Mouse (Mus musculus): ENCODE results near the gene Rspo4. TPM values are rescaled to one million over a fixed set of nuclear protein-coding genes. Genes with fewer than 3 reads are reported as not detected.

Gene Rspo4
- polyA plus RNA-seq (2016; fragmentation: Nextera tagmentation; extraction: Ambion mirVana): 0.22 and 4.2 TPM in 2 replicates

DNA sequence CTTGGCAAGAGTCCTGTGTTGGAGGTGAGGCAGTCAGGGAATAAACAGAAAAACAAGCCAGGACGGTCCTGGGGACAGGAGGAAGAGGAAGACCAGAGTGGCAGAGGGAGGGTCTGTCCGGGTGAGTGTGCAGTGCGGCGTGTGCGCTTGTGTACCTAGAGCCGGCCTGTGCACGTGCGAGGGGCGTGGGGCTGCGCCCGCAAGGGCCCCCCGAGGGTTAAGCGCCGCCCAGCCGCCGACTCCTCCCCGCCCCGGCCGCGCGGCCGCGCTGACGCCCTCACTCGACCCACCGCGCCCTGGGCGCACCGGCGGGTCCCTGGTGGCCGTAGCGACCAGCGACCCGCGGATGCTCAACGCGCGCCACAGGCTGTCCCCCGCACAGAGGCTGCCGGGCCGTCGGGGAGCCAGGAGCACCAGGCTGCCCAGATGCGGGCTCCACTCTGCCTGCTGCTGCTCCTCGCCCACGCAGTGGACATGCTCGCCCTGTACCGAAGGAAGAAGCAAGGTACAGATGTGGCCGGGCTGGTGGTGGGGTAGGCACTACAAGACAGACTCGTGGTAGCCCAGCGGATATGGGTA is at the start of gene Rspo4:
Rspo4 (plus strand) TSS at position 280 of the 579 bp plus-strand sequence.
- peaks cover 12% of the 10 kb centered on the region for H3K4me1 ChIP-seq
- H3K4me3 ChIP-seq: peak within 1 kb of the TSS; percentile 61
- H3K36me3 ChIP-seq: no peaks in the 10 kb centered on the region
- H3K27me3 ChIP-seq (ENCODE audit: insufficient read depth, poor library complexity, severe bottlenecking): peaks cover 69% of the 10 kb centered on the region
- no peak for DNase-seq (ENCODE audit: low spot score)
- H3K27ac ChIP-seq: no peak within 1 kb of the TSS
- under 1% methylated on average over 48 of the region's 50 CpGs for WGBS
- H3K9me3 ChIP-seq: no peaks in the 10 kb centered on the region

DNA sequence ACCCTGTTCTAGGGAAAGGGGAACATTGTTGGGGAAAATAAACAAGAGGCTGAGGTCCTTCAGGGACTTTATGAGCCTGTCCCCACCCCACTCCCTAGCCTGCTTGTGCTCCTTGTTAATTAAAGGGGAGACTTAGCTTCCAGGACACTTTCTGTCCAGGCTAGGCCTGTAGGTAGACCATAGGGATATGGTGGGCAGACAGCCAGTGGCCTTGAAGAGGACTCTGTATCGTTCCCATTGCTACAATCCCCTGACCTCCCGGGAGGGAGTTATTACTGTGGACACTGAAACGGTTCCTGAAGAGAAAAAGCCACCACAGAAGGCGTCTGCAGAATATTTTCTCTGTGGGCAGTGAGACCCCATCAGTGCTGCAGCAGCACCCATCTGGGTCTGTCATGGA is 27.1 kb upstream of the Rspo4 start:
- 80% methylated on average over 4 of the region's 4 CpGs for WGBS
- Histone ChIP-seq H3K27ac (no peak overlapping the region), H3K27me3 (ENCODE audit: insufficient read depth, poor library complexity, severe bottlenecking) (0 out of 2 replicates have a peak, but pooled peaks cover 12% of the 10 kb centered on the region), H3K4me3 (no peak overlapping the region), H3K36me3 (no peaks in the 10 kb centered on the region), H3K9me3 (no peaks in the 10 kb centered on the region), H3K4me1 (no peaks in the 10 kb centered on the region)
- DNase-seq (ENCODE audit: low spot score): no peak

DNA sequence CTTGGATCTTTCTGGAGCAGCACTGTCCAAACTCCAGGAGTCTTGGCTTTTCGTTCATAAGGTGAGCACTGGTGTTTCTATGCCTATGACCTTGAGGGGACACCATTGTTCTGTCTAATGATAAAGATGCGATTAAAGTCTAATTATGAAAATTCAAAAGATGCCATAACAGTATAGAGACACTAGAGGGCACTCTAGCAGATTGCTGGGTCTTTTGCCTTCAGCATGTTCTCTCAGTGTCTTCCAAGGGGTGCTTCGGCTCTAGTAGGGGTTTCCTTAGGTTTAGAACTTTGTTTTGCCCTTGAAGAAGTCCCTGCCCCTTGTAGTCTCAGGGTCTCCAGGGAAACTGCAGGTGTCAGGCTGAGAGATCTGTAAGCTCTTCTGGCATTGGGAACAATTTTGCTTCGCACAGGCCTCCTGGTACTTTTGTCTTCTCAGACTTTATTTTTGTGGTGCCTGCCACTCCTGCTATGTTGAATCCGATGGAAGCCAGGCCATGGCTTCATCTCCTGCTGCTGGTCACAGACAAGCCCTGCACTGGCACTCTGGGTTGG is 19.6 kb downstream of the Rspo4 start:
- 51% methylated on average over 5 of the region's 5 CpGs for WGBS
- no peak overlapping the region for H3K4me3 ChIP-seq
- DNase-seq (ENCODE audit: low spot score): no peak

DNA sequence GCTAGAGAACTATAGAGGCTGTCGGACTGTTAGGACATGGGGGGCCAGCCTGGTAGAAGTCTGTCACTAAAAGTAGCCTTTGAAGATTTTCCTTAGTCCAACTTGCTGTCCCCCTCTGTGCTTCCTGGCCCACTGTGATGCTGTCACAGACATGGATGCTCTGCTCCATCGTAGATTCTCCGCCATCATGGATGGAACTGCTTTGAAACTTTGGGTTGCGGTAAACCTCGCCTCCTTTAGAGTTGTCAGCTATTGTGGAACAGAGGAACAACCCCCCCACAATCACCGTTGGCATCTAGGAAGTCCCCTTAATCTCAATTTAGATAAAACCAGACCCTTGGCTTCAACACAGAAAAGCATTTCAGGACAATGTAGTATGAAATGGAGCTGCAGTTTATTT is 22.2 kb downstream of the Rspo4 start:
- Histone ChIP-seq H3K36me3 (no peaks in the 10 kb centered on the region), H3K4me3 (no peak overlapping the region), H3K9me3 (no peaks in the 10 kb centered on the region), H3K27ac (no peak overlapping the region), H3K4me1 (peaks cover 3% of the 10 kb centered on the region; the same call in 1 of the 2 replicates), H3K27me3 (ENCODE audit: insufficient read depth, poor library complexity, severe bottlenecking) (peaks cover 40% of the 10 kb centered on the region)
- 84% methylated on average over 6 of the region's 6 CpGs for WGBS
- no peak for DNase-seq (ENCODE audit: low spot score)

More for the DNA sequence above, 19.6 kb downstream of the Rspo4 start:
- no peak overlapping the region for H3K27ac ChIP-seq
- H3K9me3 ChIP-seq: no peaks in the 10 kb centered on the region
- H3K4me1 ChIP-seq: peaks cover 3% of the 10 kb centered on the region; the same call in 1 of the 2 replicates
- H3K27me3 ChIP-seq (ENCODE audit: insufficient read depth, poor library complexity, severe bottlenecking): peaks cover 23% of the 10 kb centered on the region
- no peaks in the 10 kb centered on the region for H3K36me3 ChIP-seq

DNA sequence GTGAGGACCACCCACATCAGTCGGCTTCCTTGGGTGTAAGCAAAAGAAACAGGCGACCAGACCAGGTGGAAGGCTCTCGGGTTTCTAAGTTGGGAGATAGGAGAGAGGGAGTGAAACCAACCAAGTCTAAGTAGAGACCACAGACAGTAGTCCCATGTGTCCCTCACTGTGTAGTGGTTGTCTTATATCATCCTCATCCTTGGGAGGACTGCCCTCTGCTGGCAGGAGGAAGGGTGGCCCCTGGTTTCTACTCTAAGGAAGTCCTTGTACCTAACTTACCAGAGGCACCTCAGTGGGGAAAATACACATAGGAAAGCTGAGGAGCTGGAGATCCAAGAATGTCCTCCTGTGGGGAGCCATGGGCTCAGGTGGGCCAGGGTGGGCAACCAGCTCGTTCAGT is 23.8 kb downstream of the Rspo4 start:
- DNase-seq (ENCODE audit: low spot score): no peak
- 31% methylated on average over 4 of the region's 4 CpGs for WGBS
- no peak overlapping the region for H3K4me3 ChIP-seq
- H3K27me3 ChIP-seq (ENCODE audit: insufficient read depth, poor library complexity, severe bottlenecking): peaks cover 44% of the 10 kb centered on the region
- no peaks in the 10 kb centered on the region for H3K36me3 ChIP-seq
- peaks cover 3% of the 10 kb centered on the region; the same call in 1 of the 2 replicates for H3K4me1 ChIP-seq
- H3K27ac ChIP-seq: no peak overlapping the region
- no peaks in the 10 kb centered on the region for H3K9me3 ChIP-seq

DNA sequence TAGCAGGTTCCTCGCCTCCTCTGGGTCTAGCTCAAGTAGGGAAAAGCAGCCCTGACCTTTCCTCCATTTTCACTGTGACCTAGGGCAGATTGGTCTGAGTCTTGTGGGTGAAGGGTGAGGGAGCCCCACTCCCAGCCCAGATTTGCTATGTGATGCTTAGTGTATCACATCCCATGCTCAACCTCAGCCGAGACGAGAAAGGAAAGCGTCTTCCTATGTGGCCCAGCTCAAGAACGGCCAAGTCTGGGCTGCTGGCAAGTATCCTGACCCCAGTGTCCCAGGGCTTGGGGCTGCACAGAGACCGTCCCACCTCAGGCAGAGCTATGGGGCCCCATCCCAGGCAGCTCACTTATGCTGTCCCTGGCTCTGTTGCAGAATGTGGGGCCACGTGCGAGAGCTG is 25.5 kb downstream of the Rspo4 start:
- no peak overlapping the region for H3K4me3 ChIP-seq
- 77% methylated on average over 8 of the region's 8 CpGs for WGBS
- peaks cover 3% of the 10 kb centered on the region; the same call in 1 of the 2 replicates for H3K4me1 ChIP-seq
- DNase-seq (ENCODE audit: low spot score): no peak
- H3K27ac ChIP-seq: no peak overlapping the region
- no peaks in the 10 kb centered on the region for H3K36me3 ChIP-seq
- peaks cover 55% of the 10 kb centered on the region for H3K27me3 ChIP-seq (ENCODE audit: insufficient read depth, poor library complexity, severe bottlenecking)
- no peaks in the 10 kb centered on the region for H3K9me3 ChIP-seq

DNA sequence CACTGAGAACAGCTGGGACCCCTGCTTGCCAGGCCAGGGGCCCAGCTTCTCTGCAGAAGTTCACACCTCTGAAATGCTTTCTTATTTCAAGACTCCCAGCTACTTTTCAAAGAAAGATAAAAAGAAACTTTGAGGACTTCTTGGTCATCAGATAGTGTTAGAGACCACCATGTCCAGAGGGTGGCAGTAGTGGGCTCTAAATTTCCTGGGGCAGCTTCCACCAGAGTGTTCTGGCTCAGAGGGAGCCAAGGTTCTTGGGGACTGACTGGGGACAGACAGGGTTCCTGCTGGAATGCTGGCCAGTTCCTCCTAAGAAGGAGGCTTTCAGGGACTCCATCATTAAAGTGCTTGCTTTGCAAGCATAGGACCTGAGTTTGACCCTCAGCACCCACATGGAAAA is 31.8 kb downstream of the Rspo4 start:
- Histone ChIP-seq H3K27ac (no peak overlapping the region), H3K9me3 (no peaks in the 10 kb centered on the region), H3K36me3 (no peaks in the 10 kb centered on the region), H3K27me3 (ENCODE audit: insufficient read depth, poor library complexity, severe bottlenecking) (peaks cover 61% of the 10 kb centered on the region), H3K4me1 (no peaks in the 10 kb centered on the region), H3K4me3 (no peak overlapping the region)
- DNase-seq (ENCODE audit: low spot score): no peak

DNA sequence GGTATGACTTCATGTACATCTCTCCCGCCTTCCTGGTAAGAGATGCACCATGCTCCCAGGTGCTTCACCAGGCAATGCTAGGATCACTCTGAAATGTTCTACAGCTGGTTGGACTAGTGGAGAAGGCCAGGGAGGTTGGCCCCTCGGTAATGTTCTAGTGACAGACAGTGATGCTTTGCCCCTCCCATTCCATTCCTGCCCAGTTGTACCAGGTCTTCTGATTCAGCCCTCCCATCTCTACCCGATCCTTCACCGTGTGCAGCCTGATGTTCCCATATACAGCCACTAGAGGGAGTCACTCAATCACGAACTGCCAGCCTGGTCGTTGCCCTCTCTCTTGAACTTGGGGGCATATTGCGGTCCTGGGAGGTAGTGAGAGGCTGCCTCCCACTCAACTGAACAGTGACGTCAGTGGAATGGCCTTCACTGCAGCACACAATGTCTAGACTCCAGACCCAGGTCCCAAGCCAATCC is 33.3 kb downstream of the Rspo4 start:
- Histone ChIP-seq H3K4me3 (no peak overlapping the region), H3K9me3 (no peaks in the 10 kb centered on the region), H3K36me3 (no peaks in the 10 kb centered on the region), H3K27ac (no peak overlapping the region), H3K4me1 (no peaks in the 10 kb centered on the region), H3K27me3 (ENCODE audit: insufficient read depth, poor library complexity, severe bottlenecking) (peaks cover 53% of the 10 kb centered on the region)
- 15% methylated on average over 8 of the region's 8 CpGs for whole genome bisulfite sequencing
- DNase-seq (ENCODE audit: low spot score): no peak

DNA sequence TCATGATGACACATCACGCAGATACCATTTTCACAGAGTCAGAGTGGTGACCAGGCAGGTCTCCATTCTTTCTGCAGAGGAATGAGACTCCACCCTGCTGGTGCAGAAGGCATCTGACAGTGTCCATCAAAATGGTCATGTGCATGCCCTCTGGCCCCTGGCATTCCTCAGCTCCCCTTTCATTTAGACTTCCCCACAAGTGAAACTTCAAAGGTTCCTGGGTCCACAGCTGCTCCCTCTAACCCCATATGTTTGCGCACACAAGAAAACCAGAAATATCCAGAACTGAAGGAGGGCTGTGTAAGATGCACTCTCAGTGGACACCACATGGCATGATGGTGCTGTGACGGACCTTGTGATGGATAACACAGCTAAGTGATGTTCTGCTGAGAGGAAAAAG is 35.9 kb downstream of the Rspo4 start:
- peaks cover 41% of the 10 kb centered on the region for H3K27me3 ChIP-seq (ENCODE audit: insufficient read depth, poor library complexity, severe bottlenecking)
- no peak overlapping the region for H3K27ac ChIP-seq
- no peaks in the 10 kb centered on the region for H3K36me3 ChIP-seq
- 71% methylated on average over 3 of the region's 3 CpGs for WGBS
- DNase-seq (ENCODE audit: low spot score): no peak
- no peaks in the 10 kb centered on the region for H3K4me1 ChIP-seq
- H3K9me3 ChIP-seq: no peaks in the 10 kb centered on the region
- no peak overlapping the region for H3K4me3 ChIP-seq

DNA sequence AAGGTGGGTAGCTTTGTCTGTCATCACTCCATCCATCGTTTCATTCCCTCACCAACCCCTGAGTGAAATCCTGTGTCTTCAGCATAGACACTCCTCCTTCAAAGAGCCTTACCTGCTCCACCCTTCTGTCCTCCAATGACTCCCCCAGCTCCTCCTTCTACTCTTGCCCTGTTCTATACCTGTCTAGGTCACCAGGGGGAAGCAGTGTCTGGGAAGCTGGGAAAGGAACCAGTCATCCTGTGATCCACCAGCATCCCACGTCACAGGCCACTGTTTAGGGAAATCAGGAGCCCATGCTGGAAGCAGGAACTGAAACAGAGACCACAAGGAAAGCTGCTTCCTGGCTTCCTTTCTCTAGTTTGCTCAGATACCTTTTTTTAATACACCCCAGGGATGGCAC is 37.0 kb downstream of the Rspo4 start:
- Histone ChIP-seq H3K4me1 (no peaks in the 10 kb centered on the region), H3K36me3 (no peaks in the 10 kb centered on the region), H3K9me3 (no peaks in the 10 kb centered on the region), H3K27me3 (ENCODE audit: insufficient read depth, poor library complexity, severe bottlenecking) (peaks cover 32% of the 10 kb centered on the region), H3K4me3 (no peak overlapping the region), H3K27ac (no peak overlapping the region)
- no peak for DNase-seq (ENCODE audit: low spot score)
- 51% methylated on average over 2 of the region's 2 CpGs for WGBS

DNA sequence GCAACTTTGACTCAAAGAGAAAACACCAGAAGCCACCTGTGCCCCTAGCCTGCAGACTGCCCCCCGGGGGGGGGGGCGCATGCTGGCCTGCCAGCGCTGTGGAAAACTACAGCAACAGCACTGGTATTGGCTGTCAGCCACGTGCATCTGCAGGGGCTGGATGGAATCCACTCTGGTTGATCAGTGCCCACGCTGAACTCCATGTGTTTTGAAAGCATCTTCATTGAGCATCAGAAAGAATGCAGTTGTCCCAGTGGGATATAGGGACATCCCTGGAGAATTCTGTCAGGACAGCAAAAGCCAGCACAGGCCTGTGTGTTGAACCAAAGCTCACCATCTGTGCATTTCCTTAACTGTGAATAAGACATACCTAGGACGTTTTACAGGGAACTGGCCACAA is 48.3 kb downstream of the Rspo4 start:
- DNase-seq (ENCODE audit: low spot score): no peak
- no peaks in the 10 kb centered on the region for H3K36me3 ChIP-seq
- H3K9me3 ChIP-seq: no peaks in the 10 kb centered on the region
- peaks cover 6% of the 10 kb centered on the region; the same call in 1 of the 2 replicates for H3K4me1 ChIP-seq
- peaks cover 11% of the 10 kb centered on the region; the same call in 1 of the 2 replicates for H3K27me3 ChIP-seq (ENCODE audit: insufficient read depth, poor library complexity, severe bottlenecking)
- H3K27ac ChIP-seq: no peak overlapping the region
- no peak overlapping the region for H3K4me3 ChIP-seq
- WGBS: 60% methylated on average over 6 of the region's 6 CpGs

DNA sequence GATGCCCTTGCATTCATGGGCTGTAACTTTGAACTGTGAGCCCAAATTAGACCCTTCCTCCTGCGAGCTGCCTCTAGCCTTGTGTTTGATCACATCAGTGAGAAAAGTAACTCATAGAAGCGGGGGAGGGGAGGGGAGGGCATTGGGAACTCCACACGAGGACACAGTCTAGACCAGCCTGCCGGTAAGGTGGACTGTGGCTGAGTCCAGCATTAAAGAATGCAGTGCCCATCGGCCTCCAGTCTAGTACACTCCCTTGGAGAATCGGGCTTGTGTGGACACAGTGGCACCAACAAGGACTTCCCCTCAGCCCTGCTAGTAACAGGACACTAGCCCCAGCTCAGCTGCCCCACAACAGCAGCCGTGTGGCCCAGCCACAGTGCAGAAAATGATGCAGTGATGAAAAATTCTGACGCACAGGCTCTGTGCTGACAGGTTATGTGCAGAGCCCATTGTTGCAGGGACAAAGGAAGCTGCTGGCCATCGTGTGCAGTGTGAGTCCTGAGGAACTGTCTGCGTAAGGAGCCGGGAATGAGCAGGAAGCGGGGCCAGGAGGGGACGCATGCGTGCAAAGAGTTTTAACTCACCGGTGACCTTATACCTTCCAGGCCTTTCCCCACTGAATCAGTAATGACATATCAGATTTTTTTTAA is 50.5 kb downstream of the Rspo4 start:
- 59% methylated on average over 15 of the region's 15 CpGs for WGBS
- no peak for DNase-seq (ENCODE audit: low spot score)
- Histone ChIP-seq H3K27me3 (ENCODE audit: insufficient read depth, poor library complexity, severe bottlenecking) (peaks cover 15% of the 10 kb centered on the region; the same call in 1 of the 2 replicates), H3K36me3 (no peaks in the 10 kb centered on the region), H3K4me1 (peaks cover 6% of the 10 kb centered on the region; the same call in 1 of the 2 replicates), H3K4me3 (no peak overlapping the region), H3K27ac (peak overlapping the region; percentile 29; the same call in 1 of the 2 replicates), H3K9me3 (no peaks in the 10 kb centered on the region)

Measured in heart, embryonic 10.5 days (tissue).